Mouse (Mus musculus): Measurements from ENCODE around the gene Ebf1. TPM values are rescaled to one million over a fixed set of nuclear protein-coding genes. Genes with fewer than 3 reads are reported as not detected.

Ebf1 gene
- polyA plus RNA-seq (2012; rRNA removed): 29.8 and 33.3 TPM in 2 replicates

DNA sequence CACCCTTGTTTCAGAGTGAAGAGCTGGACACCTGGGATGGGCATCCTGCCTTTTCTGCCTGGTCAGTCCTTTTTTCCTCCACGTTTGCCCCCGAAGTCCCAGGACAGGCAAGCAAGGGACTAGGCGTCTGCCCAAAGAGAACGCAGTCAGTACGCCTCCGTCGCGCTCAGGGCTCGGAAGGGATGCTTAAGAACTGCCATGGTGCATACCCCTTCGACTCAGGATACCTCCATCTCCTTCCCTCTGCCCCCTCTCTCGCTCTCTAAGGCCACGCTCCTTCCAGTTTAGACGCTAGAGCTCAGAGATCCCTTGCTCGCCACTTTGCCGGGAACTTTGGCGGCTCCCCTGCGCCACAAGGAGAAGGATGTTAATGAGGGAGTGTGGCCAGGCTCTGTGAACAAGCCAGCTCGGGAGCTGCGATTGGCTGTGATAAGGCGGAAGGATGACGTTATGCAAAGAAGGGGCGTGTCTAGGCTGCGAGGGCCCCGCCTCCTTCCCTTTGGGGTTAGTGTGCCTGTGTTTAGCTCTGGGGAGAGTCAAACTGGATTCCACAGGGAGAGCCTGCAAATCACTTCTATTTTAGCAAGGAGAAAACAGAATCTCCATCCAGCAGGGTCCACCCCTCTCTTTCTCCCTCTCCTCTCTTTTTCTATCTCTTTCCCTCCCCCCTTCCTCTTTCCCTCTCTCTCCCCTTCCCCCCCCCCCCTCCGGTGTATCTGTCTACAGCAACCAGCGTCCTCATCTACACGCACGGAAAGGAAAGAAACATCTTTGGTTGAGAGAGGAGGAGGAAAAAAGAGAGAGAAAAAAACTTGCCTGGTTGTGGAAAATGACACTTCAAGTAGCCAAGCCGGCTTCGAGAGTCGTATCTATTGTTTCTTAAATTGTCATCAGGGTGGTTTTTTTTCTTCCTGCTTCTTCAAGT lies at the start of gene Ebf1:
Gene Ebf1, plus strand, starts transcription at position 530 of the 925 bp plus-strand sequence.

Other genes with a start within 250 kb of the Ebf1 start
- not detected in 2 replicates for gene Il12b, start 217.3 kb upstream of the Ebf1 start, polyA plus RNA-seq (2012; rRNA removed)
- 50.5 and 74.7 TPM in 2 replicates for gene Ublcp1, start 146.8 kb upstream of the Ebf1 start, polyA plus RNA-seq (2012; rRNA removed)
- 113 and 154 TPM in 2 replicates for gene Rnf145, start 98.4 kb upstream of the Ebf1 start, polyA plus RNA-seq (2012; rRNA removed)

All from central nervous system, embryonic 11.5 days (tissue).